ENCODE assay signal across 26 mouse cellular contexts in genomic region chr2:12227243-12227642, GRCm38 (mm10).
DNase-seq lines count a peak whose midpoint lies in the region; ATAC-seq and TF ChIP-seq lines count a peak whose summit lies in the region.
"Had no signal": no experiment of that assay in that cellular context is flagged by ENCODE, and none has a peak within 500 bp of the region (broad histone marks: within the 10 kb centered on the region; RNA-seq: fewer than 3 reads in every experiment).

No protein-coding gene starts in this region.

- no peak overlapping the region for H3K4me2 ChIP-seq in forebrain, embryonic 15.5 days (replicated peaks)
- H3K4me2 ChIP-seq: embryonic facial prominence, embryonic 13.5 days; embryonic facial prominence, embryonic 15.5 days; forebrain, embryonic 12.5 days had no signal

- no peak overlapping the region for H3K9ac ChIP-seq in MEL (ENCODE audit: control insufficient read depth, low read depth, low read length, poor library complexity, severe bottlenecking)
- no peak overlapping the region for H3K9ac ChIP-seq in forebrain, embryonic 15.5 days (replicated peaks)
- H3K9ac ChIP-seq: embryonic facial prominence, embryonic 13.5 days; embryonic facial prominence, embryonic 15.5 days; forebrain, embryonic 12.5 days; forebrain, postnatal 0 days had no signal

- no peaks in the 10 kb centered on the region for H3K9me3 ChIP-seq in MEL (replicated peaks; ENCODE audit: insufficient read depth, low read length)
- no peaks in the 10 kb centered on the region for H3K9me3 ChIP-seq in embryonic facial prominence, embryonic 10.5 days
- H3K9me3 ChIP-seq in forebrain, embryonic 15.5 days, result no peaks in the 10 kb centered on the region
- H3K9me3 ChIP-seq: embryonic facial prominence, embryonic 13.5 days; embryonic facial prominence, embryonic 15.5 days; forebrain, embryonic 10.5 days; forebrain, embryonic 12.5 days; G1E had no signal

- no peak overlapping the region for H3K4me3 ChIP-seq in MEL (ENCODE audit: control insufficient read depth in 1 of 2, insufficient read depth in 1 of 2, low read depth in 2 of 2, low read length in 2 of 2)
- no peak overlapping the region for H3K4me3 ChIP-seq in embryonic facial prominence, embryonic 10.5 days
- no peak overlapping the region for H3K4me3 ChIP-seq in forebrain, embryonic 15.5 days
- H3K4me3 ChIP-seq: embryonic facial prominence, embryonic 13.5 days; embryonic facial prominence, embryonic 15.5 days; erythroblast, embryonic 14.5 days; forebrain, embryonic 10.5 days; forebrain, embryonic 12.5 days had no signal

- no peaks in the 10 kb centered on the region for H3K27me3 ChIP-seq in MEL (ENCODE audit: control insufficient read depth in 1 of 2, insufficient read depth in 2 of 2, low read length in 2 of 2)
- no peaks in the 10 kb centered on the region for H3K27me3 ChIP-seq in embryonic facial prominence, embryonic 10.5 days (replicated peaks; ENCODE audit: low read depth, poor library complexity, severe bottlenecking)
- no peaks in the 10 kb centered on the region for H3K27me3 ChIP-seq in forebrain, embryonic 15.5 days
- H3K27me3 ChIP-seq: embryonic facial prominence, embryonic 13.5 days; embryonic facial prominence, embryonic 15.5 days; forebrain, embryonic 12.5 days had no signal

- no peak for TF ChIP-seq RAD21 in MEL (IDR thresholded peaks at IDR 0.05; ENCODE audit: low read depth, low read length)

- H3K27ac ChIP-seq in MEL (ENCODE audit: control insufficient read depth, low read depth, low read length), result no peak overlapping the region
- 0 out of 2 replicates have a peak overlapping the region, but pooled peaks have one; percentile 37 for H3K27ac ChIP-seq in embryonic facial prominence, embryonic 10.5 days (replicated peaks)
- H3K27ac ChIP-seq in forebrain, embryonic 15.5 days (replicated peaks), result no peak overlapping the region
- H3K27ac ChIP-seq: embryonic facial prominence, embryonic 13.5 days; embryonic facial prominence, embryonic 15.5 days; forebrain, embryonic 10.5 days; forebrain, embryonic 12.5 days had no signal

- WGBS in embryonic facial prominence, embryonic 10.5 days, result 58% methylated on average over 2 of the region's 2 CpGs
- WGBS in forebrain, embryonic 15.5 days, result 47% methylated on average over 2 of the region's 2 CpGs

- no peak for TF ChIP-seq CTCF in MEL (IDR thresholded peaks at IDR 0.05 in 2 of 3, conservative IDR thresholded peaks at IDR 0.05 in 1 of 3; ENCODE audit: control insufficient read depth in 1 of 3, insufficient read depth in 1 of 3, low read depth in 2 of 3, low read length in 3 of 3, poor library complexity in 1 of 3, severe bottlenecking in 1 of 3)

- H3K36me3 ChIP-seq in MEL (ENCODE audit: control insufficient read depth in 1 of 2, insufficient read depth in 2 of 2, low read length in 2 of 2), result no peaks in the 10 kb centered on the region
- H3K36me3 ChIP-seq in embryonic facial prominence, embryonic 10.5 days (replicated peaks), result no peaks in the 10 kb centered on the region
- no peaks in the 10 kb centered on the region for H3K36me3 ChIP-seq in forebrain, embryonic 15.5 days
- H3K36me3 ChIP-seq: embryonic facial prominence, embryonic 13.5 days; embryonic facial prominence, embryonic 15.5 days; forebrain, embryonic 10.5 days; forebrain, embryonic 12.5 days; G1E had no signal

- peak; percentile 7 for DNase-seq in A20 (ENCODE audit: low read depth, low spot score)
- DNase-seq in MEL (ENCODE audit: low read depth, low spot score), result peak; percentile 33
- DNase-seq in embryonic facial prominence, embryonic 10.5 days (ENCODE audit: low spot score), result no peak
- DNase-seq in lung, postnatal 10 days, result no peak
- no peak for DNase-seq in right cerebral cortex, postnatal 14 days
- DNase-seq in heart, adult 8-10 months (ENCODE audit: low spot score), result no peak
- DNase-seq: adrenal gland, adult 8-10 months; adrenal gland, postnatal 14 days; adrenal gland, postnatal 36 days; cerebellum, adult 11-12 months; cerebellum, adult 2 months; cerebellum, adult 9-10 months; cerebellum, postnatal 10 days; cerebellum, postnatal 25 days; forebrain, postnatal 0 days had no signal

- no peaks in the 10 kb centered on the region; a peak in 1 of 4 replicates for H3K4me1 ChIP-seq in MEL (ENCODE audit: control insufficient read depth in 1 of 2, insufficient read depth in 2 of 2, low read length in 2 of 2)
- H3K4me1 ChIP-seq in embryonic facial prominence, embryonic 10.5 days, result peaks cover 29% of the 10 kb centered on the region
- H3K4me1 ChIP-seq in forebrain, embryonic 15.5 days, result no peaks in the 10 kb centered on the region
- H3K4me1 ChIP-seq: forebrain, embryonic 12.5 days had no signal

- H3K79me2 ChIP-seq in MEL (ENCODE audit: control insufficient read depth, insufficient read depth, low read length, poor library complexity), result no peaks in the 10 kb centered on the region

- ATAC-seq in megakaryocyte progenitor cell, adult 5-6 weeks (replicated peaks; ENCODE audit: poor library complexity), result peak; percentile 44; the same call in 1 of the 2 replicates
- no peak for ATAC-seq in forebrain, embryonic 15.5 days (replicated peaks)
- ATAC-seq: activated CD4-positive, CD25-positive, alpha-beta regulatory T cell, adult 4 months; forebrain, embryonic 14.5 days; forebrain, postnatal 0 days; Patski had no signal

- TF ChIP-seq EP300 in MEL (IDR thresholded peaks at IDR 0.05; ENCODE audit: low read depth in 1 of 2, low read length in 2 of 2), result no peak

- TF ChIP-seq POLR2A in MEL (IDR thresholded peaks at IDR 0.05; ENCODE audit: control insufficient read depth in 1 of 2, insufficient read depth in 1 of 2, low read depth in 1 of 2, low read length in 2 of 2, poor library complexity in 1 of 2), result no peak

TF ChIP-seq in MEL, 35 proteins besides CTCF, POLR2A, EP300 and RAD21:
- TF ChIP-seq CHD2 (IDR thresholded peaks at IDR 0.05; ENCODE audit: low read length), result peak; percentile 72
- no peak for TF ChIP-seq NRF1 (IDR thresholded peaks at IDR 0.05; ENCODE audit: insufficient read depth, low read depth, low read length, poor library complexity, severe bottlenecking)

Comparison
In these comparisons a context has a peak if more than half of its experiments do, and no peak if none do; other contexts are left out.
1. DNase-seq: peak in A20 (single experiment) and MEL (single experiment); none in embryonic facial prominence, embryonic 10.5 days (single experiment), lung, postnatal 10 days (single experiment), right cerebral cortex, postnatal 14 days (single experiment) and heart, adult 8-10 months (single experiment).